Mouse (Mus musculus) heart, embryonic 13.5 days (tissue): ENCODE results near the gene Efhd1. TPM values are rescaled to one million over a fixed set of nuclear protein-coding genes. Genes with fewer than 3 reads are reported as not detected.
A peak's percentile ranks its signal among the peaks of the same experiment; 100 is the strongest.

Source experiments
- ATAC-seq: fragments of 200-750 bp; cut with Nextera tagmentation; 2 replicates; pipeline ENCODE4 v1.8.0; 2017; ENCODE audit warnings: moderate TSS enrichment; ENCODE audit not compliant: insufficient number of reproducible peaks, low FRiP score, low TSS enrichment; ENCODE audit errors: extremely low read depth
- H3K27ac ChIP-seq: fragments of 300-500 bp; sonication (generic); replicated peaks from 2 replicates; pipeline ENCODE4 v1.5.1; 2015; ENCODE audit warnings: moderate library complexity, mild to moderate bottlenecking, inconsistent platforms
- H3K27me3 ChIP-seq: fragments of 300-500 bp; sonication (generic); replicated peaks from 2 replicates; pipeline ENCODE4 v1.6.1; 2015; ENCODE audit warnings: mild to moderate bottlenecking, inconsistent platforms
- H3K36me3 ChIP-seq: fragments of 300-500 bp; sonication (generic); 2 replicates; pipeline ENCODE4 v1.6.1; 2015; ENCODE audit warnings: mild to moderate bottlenecking, inconsistent platforms
- H3K4me1 ChIP-seq: fragments of 300-500 bp; sonication (generic); 2 replicates; pipeline ENCODE4 v1.6.1; 2015; ENCODE audit warnings: inconsistent platforms
- H3K4me2 ChIP-seq: fragments of 300-500 bp; sonication (generic); 2 replicates; pipeline ENCODE4 v1.6.1; 2015; ENCODE audit warnings: inconsistent platforms, mild to moderate bottlenecking, moderate library complexity
- H3K4me3 ChIP-seq: fragments of 300-500 bp; sonication (generic); 2 replicates; pipeline ENCODE4 v1.5.1; 2015; ENCODE audit warnings: moderate library complexity, mild to moderate bottlenecking, inconsistent platforms
- H3K9ac ChIP-seq: fragments of 300-500 bp; sonication (generic); 2 replicates; pipeline ENCODE4 v1.6.1; 2015; ENCODE audit warnings: inconsistent platforms, mild to moderate bottlenecking, moderate library complexity
- H3K9me3 ChIP-seq: fragments of 300-500 bp; sonication (generic); 2 replicates; pipeline ENCODE4 v1.6.1; 2016; ENCODE audit warnings: inconsistent platforms
- WGBS: fragments of 180-500 bp; shearing (Covaris S2); methylation state at CpG from one replicate; pipeline ENCODE4 v1.1.7; 2015; ENCODE audit warnings: mixed read lengths; 5-methylcytosine and 5-hydroxymethylcytosine counted together
- polyA plus RNA-seq: library from polyadenylated mRNA; unstranded; fragments of >200 nt; fragmentation: Nextera tagmentation; extraction: Ambion mirVana; gene quantifications from 2 replicates; pipeline ENCODE4 v1.2.1, GENCODE M21; 2015

Efhd1 gene
- polyA plus RNA-seq, 1 experiment from 2014 or later: 0.29 TPM

DNA sequence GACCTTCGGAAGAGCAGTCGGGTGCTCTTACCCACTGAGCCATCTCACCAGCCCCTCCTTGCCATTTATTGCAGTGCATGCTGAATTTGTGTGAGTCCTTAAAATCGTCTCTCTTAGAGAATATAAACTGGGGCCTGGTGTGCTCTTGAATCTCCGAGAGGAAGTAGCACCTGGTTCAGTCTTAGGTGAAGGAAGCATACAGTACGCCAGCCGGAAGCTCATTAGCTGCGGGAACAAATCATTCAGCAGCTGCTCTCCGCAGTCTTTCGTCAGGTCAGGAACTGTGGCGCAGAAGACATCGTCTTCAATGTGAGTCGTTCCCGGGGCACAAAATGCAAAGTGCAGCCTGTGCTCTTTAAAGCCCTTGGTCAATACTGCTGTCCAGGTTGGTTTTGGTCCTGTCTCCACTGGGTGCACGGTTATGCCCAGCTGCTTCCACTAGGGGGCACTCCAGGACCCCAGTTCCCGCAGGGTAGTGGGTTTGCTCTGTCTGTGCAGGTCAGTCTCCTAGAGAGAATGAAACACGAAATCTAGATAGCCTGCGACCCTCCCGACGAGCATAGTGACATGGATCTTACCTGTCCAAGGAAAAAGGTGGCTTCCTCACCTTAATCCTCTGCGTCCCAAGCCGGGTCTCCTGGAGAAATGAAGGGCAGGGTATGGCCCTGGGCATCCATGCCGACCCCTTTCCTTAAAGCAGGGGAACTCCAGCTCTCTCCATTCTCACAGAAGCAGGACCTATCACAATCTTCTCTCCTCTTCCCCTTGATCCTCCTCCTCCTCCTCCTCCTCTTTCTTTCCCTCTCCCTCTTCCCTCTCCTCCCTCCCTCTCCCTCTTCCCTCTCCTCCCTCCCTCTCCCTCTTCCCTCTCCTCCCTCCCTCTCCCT, 18.0 kb upstream of the Efhd1 start:
- H3K27ac ChIP-seq: no peak overlapping the region
- peak; percentile 31; the same call in 1 of the 2 replicates for ATAC-seq
- no peaks in the 10 kb centered on the region for H3K36me3 ChIP-seq
- peak overlapping the region; percentile 51 for H3K4me2 ChIP-seq
- H3K27me3 ChIP-seq: no peaks in the 10 kb centered on the region
- no peak overlapping the region for H3K4me3 ChIP-seq
- H3K9ac ChIP-seq: 0 out of 2 replicates have a peak overlapping the region, but pooled peaks have one; percentile 47
- H3K4me1 ChIP-seq: peaks cover 4% of the 10 kb centered on the region; the same call in 1 of the 2 replicates
- no peaks in the 10 kb centered on the region for H3K9me3 ChIP-seq
- WGBS: 23% methylated on average over 22 of the region's 22 CpGs

DNA sequence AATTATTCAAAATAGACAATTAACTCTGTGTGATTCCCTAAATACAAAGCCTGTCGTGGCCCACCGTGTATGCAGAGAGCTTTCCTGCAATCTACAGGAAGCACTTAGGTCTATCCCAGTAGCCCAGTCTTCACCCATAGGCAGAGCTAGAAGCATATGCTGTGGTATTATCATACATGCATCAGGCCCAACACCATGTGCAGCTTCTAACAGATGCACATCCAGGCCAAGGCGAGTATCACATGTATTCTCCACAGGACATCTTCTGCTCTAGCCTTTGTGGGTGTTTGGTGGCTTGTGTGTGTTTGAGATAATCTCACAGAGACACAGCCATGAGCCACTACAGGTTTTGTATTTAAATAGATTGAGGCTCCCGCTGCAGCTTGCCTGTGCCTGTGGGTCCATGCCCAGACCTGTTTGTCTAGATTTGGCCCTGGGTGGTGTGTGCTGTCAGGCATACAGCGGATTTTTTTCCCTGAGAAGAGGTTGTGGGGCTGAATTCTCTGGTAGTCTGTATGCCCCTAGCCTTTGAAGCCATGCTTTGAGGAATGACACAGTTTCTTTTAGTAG, 12.0 kb upstream of the Efhd1 start:
- no peak overlapping the region for H3K4me3 ChIP-seq
- no peaks in the 10 kb centered on the region for H3K9me3 ChIP-seq
- H3K9ac ChIP-seq: no peak overlapping the region
- no peaks in the 10 kb centered on the region for H3K4me1 ChIP-seq
- no peak for ATAC-seq
- H3K36me3 ChIP-seq: no peaks in the 10 kb centered on the region
- 54% methylated on average over 5 of the region's 5 CpGs for WGBS
- H3K4me2 ChIP-seq: no peak overlapping the region
- peaks cover 29% of the 10 kb centered on the region for H3K27me3 ChIP-seq
- H3K27ac ChIP-seq: no peak overlapping the region

DNA sequence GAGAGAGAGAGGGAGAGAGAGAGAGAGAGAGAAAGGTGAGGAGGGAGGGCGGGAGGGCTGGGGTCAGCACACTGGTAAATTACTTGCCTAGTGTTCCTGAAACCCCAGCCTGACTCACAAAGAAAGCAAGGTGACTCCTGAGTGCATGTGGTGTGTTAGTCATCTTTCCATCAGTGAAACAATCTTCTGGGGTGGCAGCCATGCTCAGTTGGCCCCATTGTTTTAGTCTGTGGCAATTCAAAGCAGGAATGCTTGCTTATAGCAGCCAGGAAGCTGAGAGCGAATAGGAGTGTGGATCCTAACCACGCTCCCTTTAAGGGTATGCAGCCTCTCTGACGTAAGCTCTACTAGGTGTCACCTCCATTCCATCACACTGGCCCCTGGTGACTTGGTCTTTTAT, 9.0 kb upstream of the Efhd1 start:
- Histone ChIP-seq H3K9me3 (no peaks in the 10 kb centered on the region), H3K27me3 (peaks cover 58% of the 10 kb centered on the region), H3K9ac (no peak overlapping the region), H3K36me3 (no peaks in the 10 kb centered on the region), H3K27ac (no peak overlapping the region), H3K4me1 (peaks cover 2% of the 10 kb centered on the region; the same call in 1 of the 2 replicates), H3K4me2 (no peak overlapping the region), H3K4me3 (no peak overlapping the region)
- no peak for ATAC-seq
- WGBS: 50% methylated on average over 4 of the region's 4 CpGs

DNA sequence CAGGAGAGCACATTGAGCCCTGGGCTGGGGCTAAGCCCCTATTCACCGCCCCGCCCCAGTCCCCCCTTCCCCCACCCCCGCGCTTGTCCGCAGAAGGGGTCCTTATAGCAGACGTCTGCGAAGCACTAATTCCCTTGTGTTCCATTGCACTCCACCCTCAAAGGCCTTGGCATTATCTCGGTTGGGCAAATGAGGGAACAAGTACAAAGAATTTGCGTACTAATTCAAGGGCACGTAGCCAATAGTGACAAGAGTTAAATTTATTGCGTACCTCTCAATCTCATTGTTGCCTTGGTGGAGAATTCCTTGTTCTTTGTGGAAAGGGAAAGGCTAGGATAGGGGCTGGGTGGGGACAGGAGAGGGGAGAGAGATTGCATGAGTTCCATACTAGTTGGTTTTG, 6.5 kb upstream of the Efhd1 start:
- Histone ChIP-seq H3K4me1 (peaks cover 2% of the 10 kb centered on the region; the same call in 1 of the 2 replicates), H3K9me3 (no peaks in the 10 kb centered on the region), H3K27me3 (peaks cover 80% of the 10 kb centered on the region), H3K36me3 (no peaks in the 10 kb centered on the region), H3K4me2 (no peak overlapping the region), H3K27ac (no peak overlapping the region), H3K9ac (no peak overlapping the region), H3K4me3 (no peak overlapping the region)
- 20% methylated on average over 11 of the region's 11 CpGs for WGBS
- no peak for ATAC-seq

DNA sequence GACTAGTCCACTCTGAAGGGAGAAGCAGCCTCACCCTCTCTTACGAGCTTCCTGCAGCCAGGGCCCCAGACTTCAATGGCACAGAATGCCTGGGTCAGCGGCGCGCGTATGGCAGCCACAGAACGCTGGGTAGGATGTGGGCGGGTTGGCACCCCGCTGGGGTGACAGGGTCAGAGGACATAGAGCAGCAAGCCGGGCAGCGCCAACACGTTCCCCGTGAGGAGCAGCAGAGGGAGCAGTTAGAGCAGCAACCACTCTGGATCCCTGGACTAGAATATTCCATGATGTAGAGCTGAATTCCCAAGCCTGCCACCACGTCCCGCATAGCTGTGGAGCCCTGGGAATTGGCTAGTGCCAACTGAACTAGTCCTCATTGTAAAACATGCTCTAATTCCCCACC, 5.7 kb upstream of the Efhd1 start:
- no peak for ATAC-seq
- peak overlapping the region; percentile 34 for H3K4me2 ChIP-seq
- H3K27me3 ChIP-seq: peaks cover 87% of the 10 kb centered on the region

DNA sequence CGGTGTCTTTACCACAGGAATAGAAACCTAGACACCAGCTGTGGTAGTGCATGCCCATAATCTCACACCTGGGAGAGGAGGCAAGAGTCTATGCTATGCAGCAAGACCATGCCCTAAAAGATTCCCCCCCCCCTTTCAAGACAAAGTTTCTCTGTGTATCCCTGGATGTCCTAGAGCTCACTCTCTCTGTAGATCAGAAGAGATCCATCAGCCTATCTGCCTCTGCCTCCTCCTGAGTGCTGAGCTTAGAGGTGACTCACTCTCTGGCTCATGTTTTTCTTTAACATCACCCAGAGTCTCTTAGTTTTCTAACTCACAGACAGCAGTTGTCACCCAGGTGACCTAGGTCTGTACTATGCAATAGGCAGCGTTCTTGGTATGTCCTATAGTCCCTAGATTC, 4.8 kb upstream of the Efhd1 start:
- Histone ChIP-seq H3K27ac (no peak overlapping the region), H3K9ac (no peak overlapping the region), H3K27me3 (peaks cover 87% of the 10 kb centered on the region), H3K36me3 (no peaks in the 10 kb centered on the region), H3K4me2 (no peak overlapping the region), H3K4me3 (no peak overlapping the region), H3K4me1 (peaks cover 9% of the 10 kb centered on the region), H3K9me3 (no peaks in the 10 kb centered on the region)
- ATAC-seq: no peak
- WGBS: 70% methylated on average over 2 of the region's 2 CpGs

More for the DNA sequence above, 5.7 kb upstream of the Efhd1 start:
- Histone ChIP-seq H3K9ac (no peak overlapping the region), H3K36me3 (no peaks in the 10 kb centered on the region), H3K9me3 (no peaks in the 10 kb centered on the region), H3K4me1 (peaks cover 2% of the 10 kb centered on the region; the same call in 1 of the 2 replicates), H3K4me3 (no peak overlapping the region), H3K27ac (no peak overlapping the region)
- WGBS: 5% methylated on average over 14 of the region's 14 CpGs

DNA sequence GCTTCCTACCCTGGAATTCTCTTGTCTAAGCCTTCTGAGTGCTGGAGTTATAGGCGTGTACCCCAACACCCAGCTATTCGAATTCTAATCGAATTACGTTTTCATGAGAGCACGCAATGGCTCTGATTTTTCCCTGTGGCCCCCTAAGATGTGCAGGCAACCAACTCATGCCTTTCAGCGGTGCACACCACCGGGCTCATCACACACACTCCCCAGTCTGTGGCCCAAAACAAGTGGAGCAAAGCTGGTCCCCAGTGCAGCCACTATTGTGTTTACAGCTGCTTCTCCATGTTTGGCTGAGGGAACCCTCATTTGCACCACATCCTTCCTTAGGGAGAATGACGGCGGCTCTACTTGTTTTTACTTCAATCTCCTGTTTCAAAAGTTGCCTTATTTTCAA, 906 bp upstream of the Efhd1 start:
- Histone ChIP-seq H3K9me3 (no peaks in the 10 kb centered on the region), H3K4me2 (no peak overlapping the region), H3K27me3 (peaks cover 97% of the 10 kb centered on the region), H3K4me1 (peaks cover 26% of the 10 kb centered on the region), H3K36me3 (no peaks in the 10 kb centered on the region), H3K27ac (no peak overlapping the region), H3K4me3 (no peak overlapping the region), H3K9ac (no peak overlapping the region)
- WGBS: 3% methylated on average over 9 of the region's 9 CpGs
- no peak for ATAC-seq

DNA sequence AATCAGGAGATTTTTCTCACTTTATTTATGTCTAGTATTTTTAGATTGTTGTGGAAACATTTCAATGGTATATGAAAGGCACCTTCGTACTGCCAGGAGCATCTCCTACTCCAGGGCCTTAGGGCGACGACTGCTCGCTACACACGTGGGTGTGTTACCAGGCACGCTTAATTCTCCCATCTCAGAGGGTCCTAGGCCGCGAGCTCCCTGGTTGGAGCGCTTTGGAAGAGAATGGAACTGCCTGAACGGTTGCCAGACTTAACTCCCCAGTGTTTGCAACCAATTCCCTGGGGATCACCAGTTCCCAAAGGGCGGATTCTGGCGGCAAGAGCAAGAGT, 398 bp upstream of the Efhd1 start:
- no peak for ATAC-seq
- no peak overlapping the region for H3K27ac ChIP-seq
- WGBS: 2% methylated on average over 12 of the region's 12 CpGs
- H3K4me2 ChIP-seq: peak overlapping the region; percentile 98
- peak overlapping the region; percentile 74; the same call in 1 of the 2 replicates for H3K9ac ChIP-seq
- H3K36me3 ChIP-seq: no peaks in the 10 kb centered on the region
- no peaks in the 10 kb centered on the region for H3K9me3 ChIP-seq
- peaks cover 23% of the 10 kb centered on the region for H3K4me1 ChIP-seq
- H3K4me3 ChIP-seq: peak overlapping the region; percentile 61
- peaks cover 97% of the 10 kb centered on the region for H3K27me3 ChIP-seq

DNA sequence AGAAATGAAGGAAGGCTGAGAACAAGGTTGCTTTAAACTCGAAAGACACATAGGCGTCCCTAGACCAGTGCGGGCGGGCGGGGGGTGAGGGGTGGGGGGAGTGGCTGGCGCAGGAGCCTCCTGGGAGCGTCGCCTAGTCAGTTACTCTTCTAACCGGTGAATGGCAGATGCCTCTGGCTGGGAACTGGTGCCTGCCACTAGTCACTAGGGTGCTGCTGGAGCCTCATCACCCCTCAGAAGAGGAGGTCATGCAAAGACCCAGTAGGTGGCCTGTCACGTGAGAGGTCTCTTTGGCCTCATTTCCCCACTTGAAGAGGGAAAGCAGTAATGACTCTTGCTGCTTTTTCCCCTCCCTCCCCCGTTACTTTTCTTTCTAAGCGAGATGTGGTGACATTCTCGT, 1.0 kb downstream of the Efhd1 start:
- H3K9ac ChIP-seq: no peak overlapping the region
- peaks cover 90% of the 10 kb centered on the region for H3K27me3 ChIP-seq
- H3K36me3 ChIP-seq: no peaks in the 10 kb centered on the region
- H3K27ac ChIP-seq: no peak overlapping the region
- H3K4me2 ChIP-seq: peak overlapping the region; percentile 98
- WGBS: under 1% methylated on average over 13 of the region's 13 CpGs
- no peak for ATAC-seq
- no peaks in the 10 kb centered on the region for H3K9me3 ChIP-seq
- peak overlapping the region; percentile 61 for H3K4me3 ChIP-seq
- H3K4me1 ChIP-seq: peaks cover 27% of the 10 kb centered on the region

DNA sequence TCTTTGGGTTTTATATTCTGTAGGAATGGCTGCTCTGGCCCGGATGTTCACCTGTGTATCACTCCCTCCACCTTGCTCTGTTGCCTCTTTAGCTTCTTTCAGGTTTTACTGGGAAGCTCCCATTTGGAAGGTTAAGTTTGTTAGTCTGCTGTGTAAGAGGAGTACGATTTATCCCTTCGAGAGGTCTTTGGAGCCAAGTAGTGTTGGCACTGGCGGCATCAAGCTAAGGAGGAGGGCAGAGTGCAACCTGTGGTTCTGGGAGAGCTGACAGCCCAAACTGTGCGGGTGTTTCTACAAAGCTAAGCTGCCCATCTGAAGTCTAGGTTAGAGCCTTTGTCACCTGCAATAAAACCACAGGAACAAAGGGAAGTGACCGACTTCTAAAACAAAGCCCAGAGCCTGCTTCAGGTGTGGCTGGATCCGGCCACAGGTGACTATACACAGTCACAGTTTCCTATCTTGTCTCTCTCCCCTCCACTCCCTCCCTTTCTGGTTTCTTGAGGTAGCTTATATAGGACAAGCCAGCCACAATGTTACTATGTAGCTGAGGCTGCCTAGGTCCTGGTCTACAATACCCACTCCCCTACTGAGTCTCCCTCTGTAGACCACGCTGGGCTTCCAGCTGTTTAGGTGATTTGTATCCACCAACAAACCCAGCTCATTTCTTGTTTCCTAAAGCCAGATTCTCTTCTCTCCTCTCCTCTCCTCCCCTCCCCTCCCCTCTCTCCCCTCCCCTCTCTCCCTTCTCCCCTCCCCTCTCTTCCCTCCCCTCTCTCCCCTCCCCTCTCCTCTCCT, 2.3 kb downstream of the Efhd1 start:
- Histone ChIP-seq H3K27ac (no peak overlapping the region), H3K36me3 (no peaks in the 10 kb centered on the region), H3K9me3 (no peaks in the 10 kb centered on the region), H3K27me3 (peaks cover 77% of the 10 kb centered on the region), H3K4me1 (peaks cover 40% of the 10 kb centered on the region), H3K4me2 (peak overlapping the region; percentile 98; the same call in 1 of the 2 replicates), H3K4me3 (no peak overlapping the region), H3K9ac (no peak overlapping the region)
- ATAC-seq: no peak
- WGBS: 26% methylated on average over 8 of the region's 8 CpGs

DNA sequence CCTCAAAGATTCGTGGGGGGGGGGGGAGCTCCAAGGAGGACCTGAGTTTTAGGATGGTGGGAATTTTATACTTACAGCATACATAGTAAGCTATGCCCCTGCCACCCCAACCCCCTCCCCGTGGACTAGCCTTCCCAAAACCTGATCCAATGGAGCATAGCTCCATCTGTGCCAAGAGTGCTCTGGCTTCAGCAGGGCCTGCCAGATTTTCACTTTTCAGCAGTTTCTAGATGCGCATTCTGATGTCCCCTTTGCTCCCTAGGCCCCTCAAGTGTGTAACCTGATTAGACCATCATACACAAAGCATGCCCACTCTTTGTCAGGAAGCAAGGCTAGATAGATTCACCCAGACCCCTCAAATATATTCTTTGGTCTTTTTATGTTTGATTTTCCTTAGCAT, 6.0 kb downstream of the Efhd1 start:
- 0 out of 2 replicates have a peak overlapping the region, but pooled peaks have one; percentile 3 for H3K27ac ChIP-seq
- no peak for ATAC-seq
- H3K4me1 ChIP-seq: peaks cover 45% of the 10 kb centered on the region
- no peaks in the 10 kb centered on the region for H3K36me3 ChIP-seq
- H3K4me2 ChIP-seq: no peak overlapping the region
- no peaks in the 10 kb centered on the region for H3K9me3 ChIP-seq
- 51% methylated on average over 3 of the region's 3 CpGs for WGBS
- H3K27me3 ChIP-seq: peaks cover 40% of the 10 kb centered on the region
- no peak overlapping the region for H3K4me3 ChIP-seq
- H3K9ac ChIP-seq: peak overlapping the region; percentile 37
